Mouse (Mus musculus) activated CD4-positive, CD25-positive, alpha-beta regulatory T cell, adult 4 months (primary cell): Measurements from ENCODE around the gene T2. TPM values are rescaled to one million over a fixed set of nuclear protein-coding genes. Genes with fewer than 3 reads are reported as not detected.
"Not testable (repeated sequence)": the region's sequence is repeated elsewhere in the genome, so short reads cannot be mapped to it uniquely, and the experiment has no call there.

ENCODE experiments used
- ATAC-seq: one replicate; pipeline ENCODE4 v1.8.0; 2017
- polyA plus RNA-seq, 2 experiments: library from polyadenylated mRNA; unstranded; fragments of 100-300 nt; shearing (Covaris generic); gene quantifications; one replicate each; pipeline ENCODE4 v1.2.1; 2017

Gene T2
- polyA plus RNA-seq, 2 experiments from 2014 or later = 0.63 TPM; not detected in 1

GRCm38 (mm10) chr17:8367514-8368480 is 12.0 kb downstream of the T2 start:
- ATAC-seq = no peak

- no peak for ATAC-seq
Observed at GRCm38 (mm10) chr17:8368570-8368969, 12.8 kb downstream of the T2 start.

GRCm38 (mm10) chr17:8369171-8369570 is 13.4 kb downstream of the T2 start:
- no peak for ATAC-seq

- no peak for ATAC-seq
Observed at GRCm38 (mm10) chr17:8370634-8371229, 14.9 kb downstream of the T2 start.

GRCm38 (mm10) chr17:8371834-8372233 is 16.0 kb downstream of the T2 start:
- ATAC-seq = peak; percentile 70

GRCm38 (mm10) chr17:8372286-8373046 is 16.7 kb downstream of the T2 start:
- peak; percentile 72 for ATAC-seq

GRCm38 (mm10) chr17:8377298-8377697 is 21.5 kb downstream of the T2 start:
- no peak for ATAC-seq

GRCm38 (mm10) chr17:8385441-8385840 is 29.6 kb downstream of the T2 start:
- ATAC-seq = no peak

- ATAC-seq = peak; percentile 48
Observed at GRCm38 (mm10) chr17:8388463-8388862, 32.7 kb downstream of the T2 start.

- peak; percentile 86 for ATAC-seq
Observed at GRCm38 (mm10) chr17:8388990-8389789, 33.4 kb downstream of the T2 start.

- ATAC-seq = no peak
Observed at GRCm38 (mm10) chr17:8389790-8390095, 34.0 kb downstream of the T2 start.

GRCm38 (mm10) chr17:8390487-8390886 is 34.7 kb downstream of the T2 start:
- no peak for ATAC-seq

GRCm38 (mm10) chr17:8396371-8396770 is 40.6 kb downstream of the T2 start:
- ATAC-seq = no peak

GRCm38 (mm10) chr17:8397946-8398345 is 42.2 kb downstream of the T2 start:
- ATAC-seq = no peak

GRCm38 (mm10) chr17:8403932-8404331 is 48.1 kb downstream of the T2 start:
- ATAC-seq = not testable (repeated sequence)

- ATAC-seq = no peak
Observed at GRCm38 (mm10) chr17:8406285-8406684, 50.5 kb downstream of the T2 start.

GRCm38 (mm10) chr17:8408002-8408401 is 52.2 kb downstream of the T2 start:
- not testable (repeated sequence) for ATAC-seq

- no peak for ATAC-seq
Observed at GRCm38 (mm10) chr17:8408589-8409295, 53.0 kb downstream of the T2 start.

GRCm38 (mm10) chr17:8410330-8410729 is 54.5 kb downstream of the T2 start:
- ATAC-seq = no peak

GRCm38 (mm10) chr17:8413656-8414055 is 57.9 kb downstream of the T2 start:
- no peak for ATAC-seq

- ATAC-seq = no peak
Observed at GRCm38 (mm10) chr17:8415533-8415932, 59.7 kb downstream of the T2 start.

- no peak for ATAC-seq
Observed at GRCm38 (mm10) chr17:8416865-8417264, 61.1 kb downstream of the T2 start.
